Mouse (Mus musculus) left cerebral cortex, adult 2 months (tissue): ENCODE data around the gene Zdhhc14. TPM values are rescaled to one million over a fixed set of nuclear protein-coding genes. Genes with fewer than 3 reads are reported as not detected.
A peak's percentile ranks its signal among the peaks of the same experiment; 100 is the strongest.

Experiments used
- DNase-seq, 2 experiments: peaks; one replicate each; pipeline ENCODE4 v3.0.0; 2021 to 2022; ENCODE audit warnings: low spot score in 2 of 2, mixed read lengths in 1 of 2; ENCODE audit errors: extremely low spot score in 1 of 2
- H3K27ac ChIP-seq: fragments of 200-600 bp; 2 replicates; pipeline ENCODE4 v1.8.1; 2022
- H3K4me3 ChIP-seq: fragments of 200-600 bp; 2 replicates; pipeline ENCODE4 v1.8.1; 2022
- CTCF ChIP-seq: fragments of 200-600 bp; IDR thresholded peaks from 2 replicates; pipeline ENCODE4 v1.8.1; 2022; ENCODE audit warnings: antibody characterized with exemption, mild to moderate bottlenecking, moderate library complexity
- intact Hi-C: fragments of 180-260 bp; cut with DNase I; formaldehyde crosslinking; loops from one replicate; pipeline ENCODE4 v1.15.1; 2025
- total RNA-seq, 2 experiments: library from RNA; stranded (reverse); gene quantifications; 2 replicates each; pipeline ENCODE4 v1.2.3; 2021

Gene Zdhhc14
- total RNA-seq, 2 experiments from 2014 or later, result 44.9 to 46.8 TPM

- H3K4me3 ChIP-seq, result no peak overlapping the region
- TF ChIP-seq CTCF, result no peak
- intact Hi-C loops, result no loop called here
- H3K27ac ChIP-seq, result no peak overlapping the region
- no peak for DNase-seq
Observed at GRCm38 (mm10) chr17:5542177-5542576, 49.8 kb downstream of the Zdhhc14 start.

- intact Hi-C loops, result no loop called here
- no peak for TF ChIP-seq CTCF
- H3K27ac ChIP-seq, result peak overlapping the region; percentile 50
- no peak overlapping the region for H3K4me3 ChIP-seq
- no peak for DNase-seq
Observed at GRCm38 (mm10) chr17:5544065-5544464, 51.7 kb downstream of the Zdhhc14 start.

DNA sequence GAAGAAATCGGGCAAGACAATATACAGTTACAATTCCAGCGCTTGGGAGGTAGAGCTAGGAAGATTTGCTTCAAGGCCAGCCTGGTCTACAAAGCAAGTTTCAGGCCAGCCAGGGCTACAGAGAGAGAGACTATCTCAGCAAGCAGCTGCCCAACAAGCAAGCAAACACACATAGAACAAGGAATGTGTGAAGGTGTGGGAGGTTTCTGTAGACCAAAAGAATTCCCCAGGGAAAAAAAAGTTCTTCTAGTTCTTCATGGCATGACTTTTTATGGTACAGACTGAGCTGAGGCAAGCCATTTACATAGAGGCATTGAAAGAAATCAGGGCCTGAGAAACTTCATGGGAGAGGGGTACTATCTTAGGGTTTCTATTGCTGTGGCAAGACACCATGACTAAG lies 52.7 kb downstream of the Zdhhc14 start:
- H3K4me3 ChIP-seq, result no peak overlapping the region
- no peak for DNase-seq
- intact Hi-C loops, result no loop called here
- H3K27ac ChIP-seq, result peak overlapping the region; percentile 50
- no peak for TF ChIP-seq CTCF

- no peak for DNase-seq
- H3K4me3 ChIP-seq, result no peak overlapping the region
- no peak for TF ChIP-seq CTCF
- intact Hi-C loops, result no loop called here
- no peak overlapping the region for H3K27ac ChIP-seq
Observed at GRCm38 (mm10) chr17:5548546-5548945, 56.2 kb downstream of the Zdhhc14 start.

GRCm38 (mm10) chr17:5549460-5549859 lies 57.1 kb downstream of the Zdhhc14 start:
- Histone ChIP-seq H3K27ac (no peak overlapping the region), H3K4me3 (no peak overlapping the region)
- DNase-seq, result no peak
- no peak for TF ChIP-seq CTCF
- intact Hi-C loops, result no loop called here

- TF ChIP-seq CTCF, result no peak
- intact Hi-C loops, result loop anchor here (2.0 to 5.0 kb wide), 2 partner anchors 20 to 92 kb away; no protein-coding TSS in a partner anchor
- peak; percentile 69 to 75 for DNase-seq
- Histone ChIP-seq H3K4me3 (no peak overlapping the region), H3K27ac (no peak overlapping the region; the same call in 1 of the 2 replicates)
Observed at GRCm38 (mm10) chr17:5550444-5550843, 58.1 kb downstream of the Zdhhc14 start.

GRCm38 (mm10) chr17:5551136-5551535 lies 58.8 kb downstream of the Zdhhc14 start:
- TF ChIP-seq CTCF, result no peak
- Histone ChIP-seq H3K4me3 (no peak overlapping the region), H3K27ac (peak overlapping the region; percentile 44; the same call in 1 of the 2 replicates)
- intact Hi-C loops, result loop anchor here (2.0 to 5.0 kb wide), 2 partner anchors 20 to 91 kb away; no protein-coding TSS in a partner anchor
- no peak for DNase-seq

DNA sequence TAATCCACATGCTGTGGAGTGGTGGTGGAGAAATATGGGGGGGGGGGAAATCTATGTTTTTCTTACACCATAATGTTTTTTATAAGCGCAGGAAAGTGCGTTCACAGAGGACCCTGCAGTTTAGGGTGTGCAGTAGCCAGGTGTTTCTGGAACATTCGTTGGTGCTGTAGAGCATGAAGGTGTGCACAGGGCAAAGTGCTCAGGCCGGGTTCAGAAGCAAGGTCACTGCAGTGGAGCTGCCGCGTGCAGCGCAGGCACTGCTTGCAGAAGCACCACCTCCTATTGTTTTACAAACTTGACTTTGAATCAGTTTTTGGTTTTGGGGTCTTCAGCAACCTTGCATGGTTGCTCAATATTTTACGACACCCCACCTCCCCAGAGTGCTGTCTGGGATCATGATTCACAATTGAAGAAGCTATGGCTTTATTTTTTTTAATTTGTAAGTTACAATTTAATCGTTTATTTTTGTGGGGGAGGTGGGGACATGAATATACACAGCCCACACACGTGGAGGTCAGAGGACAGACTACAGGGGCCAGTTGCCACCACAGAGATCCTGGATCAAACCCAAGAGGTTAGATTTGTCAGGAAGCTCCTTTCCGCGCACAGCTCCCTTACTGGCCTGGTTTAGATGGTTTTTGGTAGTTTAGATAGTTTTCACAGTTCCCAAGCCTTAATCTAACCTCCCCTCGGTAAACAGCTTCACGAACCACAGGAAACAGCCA lies 59.8 kb downstream of the Zdhhc14 start:
- DNase-seq, result no peak
- Histone ChIP-seq H3K4me3 (no peak overlapping the region), H3K27ac (no peak overlapping the region)
- intact Hi-C loops, result loop anchor here (5.0 kb wide), 1 partner anchor 90 kb away; no protein-coding TSS in a partner anchor
- no peak for TF ChIP-seq CTCF

- no peak overlapping the region for H3K27ac ChIP-seq
- no peak overlapping the region for H3K4me3 ChIP-seq
- intact Hi-C loops, result loop anchor here (5.0 kb wide), 1 partner anchor 89 kb away; no protein-coding TSS in a partner anchor
- no peak for TF ChIP-seq CTCF
- no peak for DNase-seq
Observed at GRCm38 (mm10) chr17:5553556-5553955, 61.2 kb downstream of the Zdhhc14 start.

DNA sequence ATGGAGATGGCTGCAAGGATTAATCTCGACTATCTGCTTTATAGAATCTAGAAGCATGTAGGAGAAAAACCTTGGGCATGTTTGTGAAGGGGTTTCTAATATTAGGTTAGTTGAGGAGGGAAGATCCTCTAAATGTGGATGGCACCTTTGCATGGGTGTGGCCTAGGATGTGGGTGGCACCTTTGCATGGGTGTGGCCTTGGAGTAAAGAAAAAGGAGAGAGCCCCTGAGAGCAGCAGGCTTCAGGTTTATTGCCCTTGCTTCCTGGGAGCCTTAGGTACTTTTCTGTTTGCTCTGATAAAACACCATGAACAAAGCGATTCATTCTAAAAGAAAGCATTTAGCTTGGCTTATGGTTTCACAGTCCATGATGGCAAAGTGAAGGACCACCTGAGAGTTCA lies 62.2 kb downstream of the Zdhhc14 start:
- DNase-seq, result no peak
- TF ChIP-seq CTCF, result no peak
- Histone ChIP-seq H3K27ac (no peak overlapping the region), H3K4me3 (no peak overlapping the region)
- intact Hi-C loops, result loop anchor here (5.0 kb wide), 1 partner anchor 88 kb away; no protein-coding TSS in a partner anchor

DNA sequence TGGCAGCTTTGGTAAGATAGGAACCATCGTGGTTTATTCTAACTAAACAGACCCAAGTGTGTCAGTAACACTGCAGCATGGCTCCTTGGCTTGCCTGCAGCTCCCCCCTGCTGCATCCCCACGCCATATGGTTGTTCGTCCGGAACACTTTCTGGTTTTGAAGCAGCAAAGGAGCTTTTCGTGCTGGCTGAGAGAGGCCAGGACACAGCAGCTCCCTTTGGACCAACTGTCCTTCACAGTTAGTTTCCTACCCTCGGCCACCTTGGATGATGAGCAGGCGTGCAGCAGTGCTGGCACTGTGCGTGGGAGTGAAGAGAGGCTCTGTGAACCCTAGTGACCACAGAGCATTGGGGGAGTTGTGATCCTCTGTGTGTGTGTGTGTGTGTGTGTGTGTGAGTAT lies 64.2 kb downstream of the Zdhhc14 start:
- Histone ChIP-seq H3K4me3 (no peak overlapping the region), H3K27ac (no peak overlapping the region)
- intact Hi-C loops, result no loop called here
- TF ChIP-seq CTCF, result no peak
- no peak for DNase-seq

DNA sequence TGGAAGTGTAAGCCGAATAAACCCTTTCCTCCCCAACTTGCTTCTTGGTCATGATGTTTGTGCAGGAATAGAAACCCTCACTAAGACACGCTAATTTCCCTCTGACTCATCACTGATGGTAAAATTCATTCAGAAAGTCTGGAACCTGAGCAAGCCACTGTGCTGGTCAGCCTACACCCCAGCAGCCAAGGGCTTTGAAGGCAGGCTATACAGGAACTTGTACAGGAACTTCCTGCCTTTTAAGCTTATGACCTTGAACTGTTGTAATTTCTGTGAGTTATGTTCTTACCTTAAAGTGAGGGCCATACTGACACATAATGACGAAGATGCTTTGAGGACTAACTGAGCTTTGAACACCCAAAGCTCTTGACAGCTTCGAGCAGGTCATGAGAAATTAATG lies 67.9 kb downstream of the Zdhhc14 start:
- Histone ChIP-seq H3K4me3 (no peak overlapping the region), H3K27ac (no peak overlapping the region)
- TF ChIP-seq CTCF, result no peak
- intact Hi-C loops, result no loop called here
- no peak for DNase-seq

DNA sequence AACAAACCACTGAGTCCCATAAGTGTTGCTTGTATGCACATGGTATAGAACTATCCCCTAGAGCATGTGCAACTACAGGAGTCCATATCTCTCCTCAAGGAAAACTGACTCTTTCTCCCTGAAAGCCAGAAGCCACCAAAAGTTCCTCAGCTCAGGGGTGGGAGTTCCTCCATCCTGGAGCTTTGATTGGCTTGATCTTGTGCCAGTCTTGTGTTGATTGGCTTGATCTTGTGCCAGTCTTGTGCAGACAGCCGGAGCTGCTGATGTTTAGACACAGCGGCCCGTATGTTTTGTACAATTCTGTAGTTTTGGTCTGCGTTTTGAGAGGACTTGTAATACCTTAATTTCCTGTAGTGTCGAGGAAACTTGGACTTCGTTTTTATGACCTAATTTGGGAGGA lies 70.8 kb downstream of the Zdhhc14 start:
- Histone ChIP-seq H3K4me3 (no peak overlapping the region), H3K27ac (no peak overlapping the region)
- TF ChIP-seq CTCF, result no peak
- DNase-seq, result no peak
- intact Hi-C loops, result no loop called here
